Mouse (Mus musculus): Measurements from ENCODE around the gene Mapk11. TPM values are rescaled to one million over a fixed set of nuclear protein-coding genes. Genes with fewer than 3 reads are reported as not detected.
A peak's percentile ranks its signal among the peaks of the same experiment; 100 is the strongest.

Mapk11 gene
- polyA plus RNA-seq, 1 experiment from 2014 or later, result 24.9 TPM

Small RNA genes within 50 kb of the gene (microRNA-seq; reads per million reads assigned to microRNA genes)
- 4.6 reads per million, percentile 8 among the genes with 10 or more reads in this experiment for gene Mir6958
- not detected for gene Mir7118

Other genes starting within 250 kb of the Mapk11 start
- 0.11 and 0.13 TPM in 2 replicates for gene Ttll8, start 195.2 kb downstream of the Mapk11 start, polyA plus RNA-seq (2014; fragmentation: Nextera tagmentation; extraction: Ambion mirVana)
- gene Mlc1, start 170.6 kb downstream of the Mapk11 start, polyA plus RNA-seq (2014; fragmentation: Nextera tagmentation; extraction: Ambion mirVana), result 13.5 and 17.5 TPM in 2 replicates
- gene Mov10l1, start 166.7 kb downstream of the Mapk11 start, polyA plus RNA-seq (2014; fragmentation: Nextera tagmentation; extraction: Ambion mirVana), result not detected in 2 replicates
- gene Panx2, start 89.9 kb downstream of the Mapk11 start, polyA plus RNA-seq (2014; fragmentation: Nextera tagmentation; extraction: Ambion mirVana), result 6.4 and 8.0 TPM in 2 replicates
- gene Trabd, start 74.5 kb downstream of the Mapk11 start, polyA plus RNA-seq (2014; fragmentation: Nextera tagmentation; extraction: Ambion mirVana), result 36.4 and 38.5 TPM in 2 replicates
- gene Selenoo, start 60.5 kb downstream of the Mapk11 start, polyA plus RNA-seq (2014; fragmentation: Nextera tagmentation; extraction: Ambion mirVana), result 21.4 and 23.9 TPM in 2 replicates
- 18.3 and 21.4 TPM in 2 replicates for gene Tubgcp6, start 26.5 kb downstream of the Mapk11 start, polyA plus RNA-seq (2014; fragmentation: Nextera tagmentation; extraction: Ambion mirVana)
- gene Hdac10, start 20.9 kb downstream of the Mapk11 start, polyA plus RNA-seq (2014; fragmentation: Nextera tagmentation; extraction: Ambion mirVana), result 22.1 and 24.9 TPM in 2 replicates
- gene Mapk12, start 8.9 kb downstream of the Mapk11 start, polyA plus RNA-seq (2014; fragmentation: Nextera tagmentation; extraction: Ambion mirVana), result 2.9 and 5.2 TPM in 2 replicates
- 66.4 and 100 TPM in 2 replicates for gene Plxnb2, start 31.2 kb upstream of the Mapk11 start, polyA plus RNA-seq (2014; fragmentation: Nextera tagmentation; extraction: Ambion mirVana)
- gene Dennd6b, start 46.9 kb upstream of the Mapk11 start, polyA plus RNA-seq (2014; fragmentation: Nextera tagmentation; extraction: Ambion mirVana), result 83.0 and 94.5 TPM in 2 replicates
- 85.5 and 92.7 TPM in 2 replicates for gene Ppp6r2, start 61.9 kb upstream of the Mapk11 start, polyA plus RNA-seq (2014; fragmentation: Nextera tagmentation; extraction: Ambion mirVana)
- gene Sbf1, start 165.7 kb upstream of the Mapk11 start, polyA plus RNA-seq (2014; fragmentation: Nextera tagmentation; extraction: Ambion mirVana), result 108 and 122 TPM in 2 replicates
- not detected in 2 replicates for gene Adm2, start 173.1 kb upstream of the Mapk11 start, polyA plus RNA-seq (2014; fragmentation: Nextera tagmentation; extraction: Ambion mirVana)
- not detected in 2 replicates for gene Miox, start 184.8 kb upstream of the Mapk11 start, polyA plus RNA-seq (2014; fragmentation: Nextera tagmentation; extraction: Ambion mirVana)
- 19.8 and 28.6 TPM in 2 replicates for gene Lmf2, start 206.0 kb upstream of the Mapk11 start, polyA plus RNA-seq (2014; fragmentation: Nextera tagmentation; extraction: Ambion mirVana)
- gene Ncaph2, start 206.1 kb upstream of the Mapk11 start, polyA plus RNA-seq (2014; fragmentation: Nextera tagmentation; extraction: Ambion mirVana), result 89.5 and 90.2 TPM in 2 replicates
- gene Sco2, start 224.2 kb upstream of the Mapk11 start, polyA plus RNA-seq (2014; fragmentation: Nextera tagmentation; extraction: Ambion mirVana), result 20.0 and 24.3 TPM in 2 replicates
- 3.5 and 3.7 TPM in 2 replicates for gene Tymp, start 227.4 kb upstream of the Mapk11 start, polyA plus RNA-seq (2014; fragmentation: Nextera tagmentation; extraction: Ambion mirVana)
- 1.3 TPM in 2 replicates for gene Odf3b, start 229.7 kb upstream of the Mapk11 start, polyA plus RNA-seq (2014; fragmentation: Nextera tagmentation; extraction: Ambion mirVana)
- 0.07 TPM in 1 of 2 replicates, not detected in the other for gene Klhdc7b, start 235.3 kb upstream of the Mapk11 start, polyA plus RNA-seq (2014; fragmentation: Nextera tagmentation; extraction: Ambion mirVana)

Data from neural tube, embryonic 14.5 days (tissue).